ENCODE assay signal across 23 mouse cellular contexts in genomic region chr9:100613501-100614071, GRCm38 (mm10). TPM values are rescaled to one million over a fixed set of nuclear protein-coding genes. Genes with fewer than 3 reads are reported as not detected.
DNase-seq lines count a peak whose midpoint lies in the region; ATAC-seq and TF ChIP-seq lines count a peak whose summit lies in the region.
"Had no signal": no experiment of that assay in that cellular context is flagged by ENCODE, and none has a peak within 500 bp of the region (broad histone marks: within the 10 kb centered on the region; RNA-seq: fewer than 3 reads in every experiment).

No protein-coding gene starts in this region.

- DNase-seq in forebrain, embryonic 10.5 days (ENCODE audit: extremely low spot score, low spot score) = no peak
- DNase-seq in CH12.LX (ENCODE audit: extremely low read depth) (no peak), adipocyte (ENCODE audit: low spot score) (peak; percentile 38)
- DNase-seq in left cerebral cortex, postnatal 14 days (ENCODE audit: low spot score in 2 of 2) = no peak
- DNase-seq: adrenal gland, postnatal 10 days; cerebellum, adult 11-12 months; cerebellum, adult 9-10 months; cerebellum, postnatal 25 days; gastrocnemius, adult 2 months; gastrocnemius, postnatal 25 days; heart, postnatal 10 days; heart, postnatal 4 days had no signal

- intact Hi-C loops in left cerebral cortex, postnatal 14 days (cut with DNase I) = no loop called here

- H3K9me3 ChIP-seq in forebrain, embryonic 13.5 days (replicated peaks) = no peaks in the 10 kb centered on the region
- no peaks in the 10 kb centered on the region for H3K9me3 ChIP-seq in forebrain, embryonic 10.5 days
- H3K9me3 ChIP-seq in megakaryocyte, embryonic 14.5 days = no peaks in the 10 kb centered on the region
- H3K9me3 ChIP-seq in CH12.LX (replicated peaks; ENCODE audit: low read length) = no peaks in the 10 kb centered on the region
- H3K9me3 ChIP-seq: embryonic facial prominence, embryonic 15.5 days; G1E; heart, embryonic 10.5 days; hindbrain, embryonic 12.5 days had no signal

- 26% methylated on average over 3 of the region's 3 CpGs for WGBS in forebrain, embryonic 13.5 days
- WGBS in forebrain, embryonic 10.5 days = 86% methylated on average over 3 of the region's 3 CpGs

- no peaks in the 10 kb centered on the region for H3K27me3 ChIP-seq in forebrain, embryonic 13.5 days
- no peaks in the 10 kb centered on the region for H3K27me3 ChIP-seq in forebrain, embryonic 10.5 days (ENCODE audit: poor library complexity, severe bottlenecking)
- no peaks in the 10 kb centered on the region for H3K27me3 ChIP-seq in megakaryocyte, embryonic 14.5 days (replicated peaks)
- no peaks in the 10 kb centered on the region for H3K27me3 ChIP-seq in CH12.LX (replicated peaks)
- H3K27me3 ChIP-seq: embryonic facial prominence, embryonic 15.5 days; hindbrain, embryonic 12.5 days had no signal

- dilution Hi-C loops in CH12.LX (cut with MboI; ENCODE audit: extremely low pct_ligation_motif_present, extremely low pct_unique_long_range_greater_than_20kb, low sequenced_read_pairs) = no loop called here

- TF ChIP-seq EP300 in CH12.LX (IDR thresholded peaks at IDR 0.05; ENCODE audit: low read length) = no peak

- peak overlapping the region; percentile 51 for H3K27ac ChIP-seq in forebrain, embryonic 13.5 days
- H3K27ac ChIP-seq in forebrain, embryonic 10.5 days = no peak overlapping the region
- H3K27ac ChIP-seq in CH12.LX (ENCODE audit: insufficient read depth, low read depth) = no peak overlapping the region
- H3K27ac ChIP-seq: embryonic facial prominence, embryonic 15.5 days; gastrocnemius, adult 2 months; heart, embryonic 10.5 days; hindbrain, embryonic 12.5 days had no signal

- H3K4me2 ChIP-seq in forebrain, embryonic 13.5 days = no peak overlapping the region
- H3K4me2 ChIP-seq in CH12.LX (ENCODE audit: insufficient read depth, low read depth, poor library complexity, severe bottlenecking) = no peak overlapping the region
- H3K4me2 ChIP-seq: embryonic facial prominence, embryonic 15.5 days; hindbrain, embryonic 12.5 days had no signal

- H3K36me3 ChIP-seq in forebrain, embryonic 13.5 days (ENCODE audit: poor library complexity, severe bottlenecking) = no peaks in the 10 kb centered on the region
- no peaks in the 10 kb centered on the region for H3K36me3 ChIP-seq in forebrain, embryonic 10.5 days (replicated peaks)
- H3K36me3 ChIP-seq in megakaryocyte, embryonic 14.5 days (replicated peaks; ENCODE audit: low read length) = no peaks in the 10 kb centered on the region
- no peaks in the 10 kb centered on the region for H3K36me3 ChIP-seq in CH12.LX (replicated peaks in 1 of 2; ENCODE audit: control insufficient read depth in 1 of 2, insufficient read depth in 1 of 2, low read length in 1 of 2)
- H3K36me3 ChIP-seq: embryonic facial prominence, embryonic 15.5 days; G1E; heart, embryonic 10.5 days; hindbrain, embryonic 12.5 days had no signal

- TF ChIP-seq RAD21 in CH12.LX (IDR thresholded peaks at IDR 0.05; ENCODE audit: low read depth, low read length) = no peak

- H3K4me1 ChIP-seq in forebrain, embryonic 13.5 days = peaks cover 22% of the 10 kb centered on the region
- H3K4me1 ChIP-seq in forebrain, embryonic 10.5 days = peaks cover 21% of the 10 kb centered on the region
- no peaks in the 10 kb centered on the region for H3K4me1 ChIP-seq in megakaryocyte, embryonic 14.5 days
- H3K4me1 ChIP-seq in CH12.LX (ENCODE audit: control insufficient read depth in 1 of 2, insufficient read depth in 2 of 2) = no peaks in the 10 kb centered on the region
- H3K4me1 ChIP-seq: embryonic facial prominence, embryonic 15.5 days; heart, embryonic 10.5 days had no signal

- H3K9ac ChIP-seq in forebrain, embryonic 13.5 days = no peak overlapping the region
- no peak overlapping the region for H3K9ac ChIP-seq in CH12.LX (ENCODE audit: insufficient read depth, low read depth)
- H3K9ac ChIP-seq: embryonic facial prominence, embryonic 15.5 days; hindbrain, embryonic 12.5 days had no signal

- no peaks in the 10 kb centered on the region for H3K79me2 ChIP-seq in CH12.LX (replicated peaks; ENCODE audit: control insufficient read depth, extremely low read depth, insufficient read depth, poor library complexity, severe bottlenecking)

- in situ Hi-C loops in CH12.LX (cut with MboI; ENCODE audit: low pct_ligation_motif_present, low pct_unique_long_range_greater_than_20kb, low sequenced_read_pairs) = no loop called here

- H3K4me3 ChIP-seq in forebrain, embryonic 13.5 days = no peak overlapping the region
- no peak overlapping the region for H3K4me3 ChIP-seq in forebrain, embryonic 10.5 days
- peak overlapping the region; percentile 40 for H3K4me3 ChIP-seq in megakaryocyte, embryonic 14.5 days (replicated peaks)
- H3K4me3 ChIP-seq in CH12.LX (replicated peaks in 1 of 3; ENCODE audit: low read depth in 2 of 3, low read length in 2 of 3, poor library complexity in 1 of 3) = no peak overlapping the region
- H3K4me3 ChIP-seq: embryonic facial prominence, embryonic 15.5 days; erythroblast, embryonic 14.5 days; gastrocnemius, adult 2 months; heart, embryonic 10.5 days; hindbrain, embryonic 12.5 days had no signal

- no peak for TF ChIP-seq CTCF in CH12.LX (conservative IDR thresholded peaks at IDR 0.05 in 1 of 2, IDR thresholded peaks at IDR 0.05 in 1 of 2; ENCODE audit: low read depth in 2 of 2, low read length in 2 of 2)

- TF ChIP-seq POLR2A in CH12.LX (IDR thresholded peaks at IDR 0.05; ENCODE audit: low read depth, low read length) = no peak

- peak; percentile 70; the same call in 1 of the 2 replicates for ATAC-seq in forebrain, embryonic 13.5 days
- no peak for ATAC-seq in megakaryocyte, adult 5-6 weeks (ENCODE audit: poor library complexity, severe bottlenecking)
- ATAC-seq: hindbrain, embryonic 16.5 days; inflammation-experienced regulatory T-cells, adult 6 months; intestine, postnatal 0 days had no signal

TF ChIP-seq in CH12.LX, 34 proteins besides CTCF, POLR2A, EP300 and RAD21:
- TF ChIP-seq USF2 (conservative IDR thresholded peaks at IDR 0.05; ENCODE audit: low read depth, low read length) = no peak
- TF ChIP-seq PAX5 (IDR thresholded peaks at IDR 0.05; ENCODE audit: low read length) = no peak
- 0 out of 2 replicates have a peak, but pooled peaks have one; percentile 40 for TF ChIP-seq ETS1 (conservative IDR thresholded peaks at IDR 0.05; ENCODE audit: low read depth, low read length)
TF ChIP-seq in CH12.LX: peak in this region for 1.

RNA-seq across cellular contexts. Expression of gene Stag1, which starts 16.0 kb away (rescaled TPM):
- polyA plus RNA-seq in forebrain, embryonic 13.5 days (2015; fragmentation: Nextera tagmentation; extraction: Ambion mirVana) = 51.5 and 54.4 TPM in 2 replicates
- 52.3 and 53.9 TPM in 2 replicates for polyA plus RNA-seq in forebrain, embryonic 10.5 days (2016; fragmentation: Nextera tagmentation; extraction: Ambion mirVana)
- polyA plus RNA-seq in megakaryocyte, embryonic 14.5 days (2012; ENCODE audit: insufficient read depth, low replicate concordance) = 1.8 TPM in 1 of 2 replicates, not detected in the other
- total RNA-seq in megakaryocyte, adult 5-6 weeks (2015) = 71.4 and 76.5 TPM in 2 replicates
- 93.7 and 102 TPM in 2 replicates for total RNA-seq in megakaryocyte, adult 5-6 weeks (2017)
- total RNA-seq in CH12.LX (2012; rRNA removed) (24.5 and 29.5 TPM in 2 replicates), CH12.LX (2014; rRNA removed) (33.7 and 37.4 TPM in 2 replicates)
- 43.2 and 45.9 TPM in 2 replicates for polyA plus RNA-seq in CH12.LX (2012; ENCODE audit: insufficient read length, low read depth)
- total RNA-seq in left cerebral cortex, postnatal 14 days (2021) = 10 to 100 TPM; 33.4 to 34.3 TPM

RNA-seq across cellular contexts. Expression of gene Slc35g2, which starts 42.7 kb away (rescaled TPM):
- 8.1 and 8.5 TPM in 2 replicates for polyA plus RNA-seq in forebrain, embryonic 13.5 days (2015; fragmentation: Nextera tagmentation; extraction: Ambion mirVana)
- polyA plus RNA-seq in forebrain, embryonic 10.5 days (2016; fragmentation: Nextera tagmentation; extraction: Ambion mirVana) = 4.8 and 6.7 TPM in 2 replicates
- polyA plus RNA-seq in megakaryocyte, embryonic 14.5 days (2012; ENCODE audit: insufficient read depth, low replicate concordance) = not detected in 2 replicates
- not detected in 2 replicates for total RNA-seq in megakaryocyte, adult 5-6 weeks (2015)
- not detected in 2 replicates for total RNA-seq in megakaryocyte, adult 5-6 weeks (2017)
- total RNA-seq in CH12.LX (2012; rRNA removed) (not detected in 2 replicates), CH12.LX (2014; rRNA removed) (not detected in 2 replicates)
- 0.74 TPM in 1 of 2 replicates, not detected in the other for polyA plus RNA-seq in CH12.LX (2012; ENCODE audit: insufficient read length, low read depth)
- 10 to 100 TPM; 13.4 to 17.1 TPM for total RNA-seq in left cerebral cortex, postnatal 14 days (2021)
- polyA plus RNA-seq: erythroblast, embryonic 14.5 days; G1E had no signal

Comparison
In these comparisons a context has a peak if more than half of its experiments do, and no peak if none do; other contexts are left out.
1. RNA of gene Stag1, which starts 16.0 kb away (polyA plus RNA-seq): 51.5 to 54.4 TPM in forebrain, embryonic 13.5 days, 52.3 to 53.9 TPM in forebrain, embryonic 10.5 days and 43.2 to 45.9 TPM in CH12.LX; 1.8 TPM in megakaryocyte, embryonic 14.5 days; every median in the first group is over 10 times any median in the second.